Mouse (Mus musculus) heart, embryonic 10.5 days (tissue): ENCODE measurements around the gene Atp4b. TPM values are rescaled to one million over a fixed set of nuclear protein-coding genes. Genes with fewer than 3 reads are reported as not detected.

ENCODE experiments used
- DNase-seq: peaks from one replicate; pipeline ENCODE4 v3.0.0-alpha.2; 2017; ENCODE audit warnings: low spot score
- H3K27ac ChIP-seq: fragments of 300-500 bp; sonication (generic); 2 replicates; pipeline ENCODE4 v1.5.1; 2016; ENCODE audit warnings: mild to moderate bottlenecking
- H3K27me3 ChIP-seq: fragments of 300-500 bp; sonication (generic); 2 replicates; pipeline ENCODE4 v1.6.1; 2016; ENCODE audit warnings: mild to moderate bottlenecking; ENCODE audit not compliant: poor library complexity, insufficient read depth, severe bottlenecking
- H3K36me3 ChIP-seq: fragments of 300-500 bp; sonication (generic); 2 replicates; pipeline ENCODE4 v1.6.1; 2016; ENCODE audit warnings: mild to moderate bottlenecking, moderate library complexity
- H3K4me1 ChIP-seq: fragments of 300-500 bp; sonication (generic); 2 replicates; pipeline ENCODE4 v1.6.1; 2016; ENCODE audit warnings: mild to moderate bottlenecking
- H3K4me3 ChIP-seq: fragments of 300-500 bp; sonication (generic); 2 replicates; pipeline ENCODE4 v1.5.1; 2016; ENCODE audit warnings: mild to moderate bottlenecking, moderate library complexity
- H3K9me3 ChIP-seq: fragments of 300-500 bp; sonication (generic); 2 replicates; pipeline ENCODE4 v1.6.1; 2016; ENCODE audit warnings: mild to moderate bottlenecking, moderate library complexity
- WGBS: fragments of 180-500 bp; shearing (Covaris S2); methylation state at CpG from one replicate; pipeline ENCODE4 v1.1.7; 2016; 5-methylcytosine and 5-hydroxymethylcytosine counted together
- polyA plus RNA-seq: library from polyadenylated mRNA; unstranded; fragments of >200 nt; fragmentation: Nextera tagmentation; extraction: Ambion mirVana; gene quantifications from 2 replicates; pipeline ENCODE4 v1.2.1, GENCODE M21; 2016

Gene Atp4b
- not detected in 2 replicates for polyA plus RNA-seq

GRCm38 (mm10) chr8:13396725-13397124, at the start of gene Atp4b:
Gene Atp4b, minus strand, starts transcription at chr8:13396825.
- 72% methylated on average over 5 of the region's 5 CpGs for WGBS
- Histone ChIP-seq H3K27me3 (no peaks in the 10 kb centered on the region), H3K4me3 (no peak within 1 kb of the TSS), H3K4me1 (no peaks in the 10 kb centered on the region), H3K9me3 (no peaks in the 10 kb centered on the region), H3K27ac (no peak within 1 kb of the TSS), H3K36me3 (no peaks in the 10 kb centered on the region)
- DNase-seq: no peak

DNA sequence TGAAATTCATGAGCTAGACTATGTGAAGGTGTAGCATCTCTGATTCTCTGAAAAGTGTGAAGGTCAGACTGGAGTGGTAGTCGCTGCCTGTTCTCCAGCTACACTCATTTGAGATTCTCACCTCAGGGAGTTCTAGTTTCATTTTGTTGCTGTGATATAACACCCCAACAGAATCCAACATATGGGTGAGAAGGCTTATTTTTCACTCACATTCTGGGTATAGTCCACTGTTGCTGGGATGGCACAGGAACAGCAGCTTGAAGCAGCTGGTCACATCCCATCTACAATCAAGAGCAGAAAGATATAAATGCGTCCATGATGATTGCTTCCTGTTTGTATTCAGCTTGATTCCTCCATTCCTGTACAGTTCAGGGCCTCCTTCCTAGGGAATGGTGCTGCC, 45.5 kb upstream of the Atp4b start:
- no peak overlapping the region for H3K27ac ChIP-seq
- H3K4me1 ChIP-seq: no peaks in the 10 kb centered on the region
- H3K4me3 ChIP-seq: no peak overlapping the region
- DNase-seq: no peak
- peaks cover 13% of the 10 kb centered on the region; the same call in 1 of the 2 replicates for H3K27me3 ChIP-seq
- no peaks in the 10 kb centered on the region for H3K36me3 ChIP-seq
- WGBS: 79% methylated on average over 2 of the region's 2 CpGs
- H3K9me3 ChIP-seq: no peaks in the 10 kb centered on the region

DNA sequence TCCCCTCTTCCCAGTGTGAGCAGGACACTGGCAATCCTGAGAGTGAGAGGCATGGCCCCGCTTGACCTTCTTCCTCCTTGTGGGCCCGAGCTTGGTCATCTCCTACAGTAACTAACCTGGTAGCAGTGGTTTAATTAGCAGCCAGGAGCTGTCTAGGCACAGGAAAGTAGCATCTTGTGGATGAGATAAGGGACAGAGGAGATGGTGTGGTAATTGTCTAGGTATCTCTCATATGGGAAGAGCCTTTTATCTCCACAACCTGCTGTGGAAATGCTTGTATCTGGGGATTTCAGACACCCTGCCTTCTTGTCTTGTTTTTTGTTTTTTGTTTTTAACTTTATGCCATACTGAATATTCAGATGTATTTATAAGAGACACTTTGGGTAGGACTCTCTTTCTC, 40.9 kb upstream of the Atp4b start:
- WGBS: 57% methylated on average over 2 of the region's 2 CpGs
- H3K4me3 ChIP-seq: no peak overlapping the region
- no peak for DNase-seq
- no peak overlapping the region for H3K27ac ChIP-seq
- peaks cover 58% of the 10 kb centered on the region for H3K27me3 ChIP-seq
- no peaks in the 10 kb centered on the region for H3K9me3 ChIP-seq
- H3K4me1 ChIP-seq: peaks cover 8% of the 10 kb centered on the region; the same call in 1 of the 2 replicates
- H3K36me3 ChIP-seq: no peaks in the 10 kb centered on the region

DNA sequence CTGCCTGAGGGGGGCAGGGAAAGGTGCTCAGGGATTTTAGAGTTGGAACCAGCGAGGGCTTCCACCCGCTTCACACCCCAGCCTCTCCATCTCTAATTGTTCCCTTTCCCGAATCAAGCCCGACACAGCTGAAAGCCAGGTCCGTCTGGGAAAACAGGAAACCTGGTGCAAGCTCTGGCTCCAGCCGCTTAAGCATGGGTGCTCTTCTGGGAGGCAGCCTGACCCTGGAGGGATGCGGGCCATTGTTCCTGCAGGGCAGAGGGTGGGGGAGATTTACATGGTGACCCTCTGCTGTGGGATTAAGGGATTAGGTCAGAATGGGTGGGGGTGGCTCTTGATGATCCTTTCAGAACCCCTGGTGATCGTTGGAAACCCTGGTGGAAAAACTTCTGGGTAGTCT, 39.4 kb upstream of the Atp4b start:
- WGBS: 12% methylated on average over 8 of the region's 8 CpGs
- H3K36me3 ChIP-seq: no peaks in the 10 kb centered on the region
- no peak for DNase-seq
- no peak overlapping the region for H3K27ac ChIP-seq
- peaks cover 58% of the 10 kb centered on the region for H3K27me3 ChIP-seq
- no peaks in the 10 kb centered on the region for H3K9me3 ChIP-seq
- no peak overlapping the region for H3K4me3 ChIP-seq
- peaks cover 8% of the 10 kb centered on the region; the same call in 1 of the 2 replicates for H3K4me1 ChIP-seq

DNA sequence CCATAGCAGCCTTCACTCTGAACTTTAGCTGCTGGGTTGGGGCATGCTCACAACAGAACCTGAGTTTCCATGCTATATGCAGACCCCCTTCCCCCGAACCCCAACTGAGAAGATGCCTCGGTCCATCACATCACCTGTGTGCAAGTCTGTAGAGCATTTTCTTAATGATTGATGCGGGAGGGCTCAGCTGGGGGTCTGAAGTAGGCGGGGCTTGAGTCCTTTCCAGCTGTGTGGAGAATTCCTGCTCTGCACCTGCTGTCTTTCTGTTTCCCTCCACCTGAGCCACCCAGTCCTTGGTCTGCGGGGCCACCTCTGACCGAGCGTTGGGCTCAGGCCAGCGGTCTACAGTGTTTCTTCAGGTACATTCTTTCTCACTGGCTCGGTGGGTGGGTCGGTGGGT, 38.3 kb upstream of the Atp4b start, which contains the start of gene Tmem255b:
TSS of gene Tmem255b (plus strand) at position 301 of the 400 bp plus-strand sequence.
- Histone ChIP-seq H3K4me1 (peaks cover 8% of the 10 kb centered on the region; the same call in 1 of the 2 replicates), H3K36me3 (no peaks in the 10 kb centered on the region), H3K27me3 (peaks cover 58% of the 10 kb centered on the region), H3K4me3 (0 out of 2 replicates have a peak within 1 kb of the TSS, but pooled peaks have one; percentile 8), H3K27ac (no peak within 1 kb of the TSS), H3K9me3 (no peaks in the 10 kb centered on the region)
- DNase-seq: no peak
- 21% methylated on average over 10 of the region's 10 CpGs for WGBS

- peaks cover 51% of the 10 kb centered on the region for H3K27me3 ChIP-seq
- no peak overlapping the region for H3K27ac ChIP-seq
- H3K4me1 ChIP-seq: peaks cover 8% of the 10 kb centered on the region; the same call in 1 of the 2 replicates
- H3K4me3 ChIP-seq: no peak overlapping the region
- no peaks in the 10 kb centered on the region for H3K9me3 ChIP-seq
- no peak for DNase-seq
- WGBS: 67% methylated on average over 5 of the region's 5 CpGs
- H3K36me3 ChIP-seq: no peaks in the 10 kb centered on the region
Measured at GRCm38 (mm10) chr8:13433130-13433529, 36.5 kb upstream of the Atp4b start.

GRCm38 (mm10) chr8:13430866-13431265, 34.2 kb upstream of the Atp4b start:
- DNase-seq: no peak
- Histone ChIP-seq H3K27me3 (peaks cover 33% of the 10 kb centered on the region), H3K27ac (no peak overlapping the region), H3K36me3 (no peaks in the 10 kb centered on the region), H3K4me3 (no peak overlapping the region), H3K4me1 (peaks cover 16% of the 10 kb centered on the region), H3K9me3 (no peaks in the 10 kb centered on the region)

GRCm38 (mm10) chr8:13430412-13430811, 33.8 kb upstream of the Atp4b start:
- no peak overlapping the region for H3K4me3 ChIP-seq
- WGBS: 78% methylated on average over 7 of the region's 7 CpGs
- DNase-seq: no peak
- no peaks in the 10 kb centered on the region for H3K36me3 ChIP-seq
- no peaks in the 10 kb centered on the region for H3K9me3 ChIP-seq
- H3K4me1 ChIP-seq: peaks cover 15% of the 10 kb centered on the region
- peaks cover 28% of the 10 kb centered on the region for H3K27me3 ChIP-seq
- no peak overlapping the region for H3K27ac ChIP-seq

DNA sequence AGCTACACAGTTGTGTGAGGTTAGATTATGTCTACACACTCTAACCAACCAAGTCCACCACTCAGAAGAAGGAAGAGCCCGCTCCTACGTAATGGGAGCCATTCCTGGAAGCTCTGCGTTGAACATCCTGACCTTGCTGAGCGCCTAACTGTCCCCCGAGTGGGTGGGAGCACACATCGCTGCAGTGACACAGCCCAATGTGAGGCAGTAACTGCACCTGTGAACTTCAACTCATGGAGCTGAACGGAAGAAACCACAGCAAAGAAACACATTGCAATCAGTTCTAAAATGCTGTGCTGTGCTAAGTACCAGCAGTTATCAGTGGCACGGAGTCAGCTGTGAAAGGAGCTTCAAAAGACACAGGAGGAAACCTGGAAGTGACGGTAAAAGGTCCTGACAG, 31.5 kb upstream of the Atp4b start:
- Histone ChIP-seq H3K36me3 (no peaks in the 10 kb centered on the region), H3K4me3 (no peak overlapping the region), H3K27ac (no peak overlapping the region), H3K4me1 (peaks cover 9% of the 10 kb centered on the region), H3K27me3 (peaks cover 6% of the 10 kb centered on the region; the same call in 1 of the 2 replicates), H3K9me3 (no peaks in the 10 kb centered on the region)
- no peak for DNase-seq
- 80% methylated on average over 9 of the region's 9 CpGs for WGBS

DNA sequence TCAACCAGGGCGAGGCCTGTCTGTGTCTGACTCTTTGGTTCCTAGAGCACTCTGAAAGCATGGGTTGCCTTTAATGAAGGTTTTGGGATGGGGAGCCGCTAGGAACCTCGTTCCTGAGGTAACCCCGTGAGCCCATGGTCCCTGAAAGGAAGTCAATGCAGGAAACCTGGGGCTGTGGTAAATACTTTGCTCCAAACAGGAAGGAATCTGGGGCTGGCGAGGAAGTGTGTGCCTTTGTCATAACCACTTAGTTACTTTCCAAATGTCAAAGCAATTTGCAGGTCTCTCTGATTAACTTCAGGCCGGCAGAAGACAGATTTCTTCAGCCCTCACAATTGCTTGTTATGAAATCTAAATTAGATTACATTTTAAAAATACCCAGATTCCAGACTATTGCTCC, 30.7 kb upstream of the Atp4b start:
- Histone ChIP-seq H3K27ac (no peak overlapping the region), H3K9me3 (no peaks in the 10 kb centered on the region), H3K36me3 (no peaks in the 10 kb centered on the region), H3K4me1 (peaks cover 9% of the 10 kb centered on the region), H3K27me3 (no peaks in the 10 kb centered on the region), H3K4me3 (no peak overlapping the region)
- WGBS: 55% methylated on average over 6 of the region's 6 CpGs
- no peak for DNase-seq

- H3K4me3 ChIP-seq: no peak overlapping the region
- no peak overlapping the region for H3K27ac ChIP-seq
- no peaks in the 10 kb centered on the region for H3K36me3 ChIP-seq
- no peaks in the 10 kb centered on the region for H3K27me3 ChIP-seq
- no peaks in the 10 kb centered on the region for H3K4me1 ChIP-seq
- WGBS: 86% methylated on average over 6 of the region's 6 CpGs
- no peak for DNase-seq
- H3K9me3 ChIP-seq: no peaks in the 10 kb centered on the region
Measured at GRCm38 (mm10) chr8:13420970-13421369, 24.3 kb upstream of the Atp4b start.

DNA sequence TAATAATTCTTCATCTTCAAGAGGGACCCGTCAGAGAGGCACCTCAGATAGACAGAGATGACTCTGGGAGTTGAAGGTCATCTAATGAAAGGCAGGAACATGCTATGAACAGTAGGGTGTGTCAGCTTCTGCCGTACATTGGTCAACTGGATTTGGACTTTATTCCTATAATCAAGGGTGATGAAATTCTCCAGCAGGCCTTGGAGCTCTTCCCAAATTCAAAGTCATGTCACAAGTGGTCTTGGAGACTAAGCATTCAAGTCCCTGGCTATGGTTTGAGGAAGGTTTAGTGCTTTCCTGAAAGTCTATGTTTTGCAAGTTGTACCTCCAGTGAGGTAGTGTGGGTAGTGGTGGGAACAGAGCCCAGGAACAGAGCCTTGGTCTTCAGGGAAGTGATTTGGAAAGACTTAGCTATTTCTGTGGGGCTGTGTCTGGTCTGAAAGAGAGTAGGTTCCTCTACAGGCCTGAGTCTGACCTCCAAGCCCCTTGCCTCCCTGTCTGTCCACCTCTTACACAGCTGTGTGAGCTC, 22.6 kb upstream of the Atp4b start:
- H3K27ac ChIP-seq: no peak overlapping the region
- H3K4me1 ChIP-seq: no peaks in the 10 kb centered on the region
- H3K36me3 ChIP-seq: no peaks in the 10 kb centered on the region
- no peak overlapping the region for H3K4me3 ChIP-seq
- no peak for DNase-seq
- WGBS: 72% methylated on average over 2 of the region's 2 CpGs
- no peaks in the 10 kb centered on the region for H3K9me3 ChIP-seq
- H3K27me3 ChIP-seq: no peaks in the 10 kb centered on the region

- no peak for DNase-seq
- Histone ChIP-seq H3K9me3 (no peaks in the 10 kb centered on the region), H3K4me1 (no peaks in the 10 kb centered on the region), H3K27ac (no peak overlapping the region), H3K4me3 (no peak overlapping the region), H3K27me3 (peaks cover 4% of the 10 kb centered on the region; the same call in 1 of the 2 replicates), H3K36me3 (no peaks in the 10 kb centered on the region)
- WGBS: 71% methylated on average over 10 of the region's 10 CpGs
Measured at GRCm38 (mm10) chr8:13415879-13416278, 19.3 kb upstream of the Atp4b start.
